Mouse (Mus musculus): ENCODE data around the gene Tmem110. TPM values are rescaled to one million over a fixed set of nuclear protein-coding genes. Genes with fewer than 3 reads are reported as not detected.

Tmem110 gene
- polyA plus RNA-seq, 1 experiment: 9.1 TPM

GRCm38 (mm10) chr14:30879794-30880193 is 54.4 kb downstream of the Tmem110 start:
- TF ChIP-seq TCF3 (IDR thresholded peaks at IDR 0.05; ENCODE audit: insufficient read length, low read depth) (no peak), POLR2AphosphoS2 (IDR thresholded peaks at IDR 0.05; ENCODE audit: insufficient read length, low read depth) (no peak), E2F4 (IDR thresholded peaks at IDR 0.05; ENCODE audit: insufficient read depth) (no peak), POLR2A (IDR thresholded peaks at IDR 0.05; ENCODE audit: insufficient read length, low read depth) (no peak), MYOG (IDR thresholded peaks at IDR 0.05; ENCODE audit: control insufficient read depth in 1 of 3, insufficient read depth in 1 of 3, insufficient read length in 2 of 3, low read depth in 2 of 3) (peak in 1 of 3 experiments; percentile 73), MAX (IDR thresholded peaks at IDR 0.05; ENCODE audit: low read depth) (no peak), MYOD1 (IDR thresholded peaks at IDR 0.05; ENCODE audit: control insufficient read depth in 1 of 3, insufficient read length in 2 of 3, low read depth in 2 of 3) (peak in 1 of 3 experiments; percentile 77)
- Histone ChIP-seq H3K27me3 (ENCODE audit: control insufficient read depth, insufficient read depth, insufficient read length) (no peaks in the 10 kb centered on the region), H3K36me3 (ENCODE audit: control insufficient read depth, insufficient read depth) (no peaks in the 10 kb centered on the region), H3K4me2 (ENCODE audit: low read depth) (peak overlapping the region; percentile 73), H3K79me2 (ENCODE audit: control insufficient read depth, insufficient read depth) (no peaks in the 10 kb centered on the region), H3ac (ENCODE audit: control insufficient read depth, insufficient read length) (no peak overlapping the region), H3K4me3 (peak overlapping the region; percentile 24)

DNA sequence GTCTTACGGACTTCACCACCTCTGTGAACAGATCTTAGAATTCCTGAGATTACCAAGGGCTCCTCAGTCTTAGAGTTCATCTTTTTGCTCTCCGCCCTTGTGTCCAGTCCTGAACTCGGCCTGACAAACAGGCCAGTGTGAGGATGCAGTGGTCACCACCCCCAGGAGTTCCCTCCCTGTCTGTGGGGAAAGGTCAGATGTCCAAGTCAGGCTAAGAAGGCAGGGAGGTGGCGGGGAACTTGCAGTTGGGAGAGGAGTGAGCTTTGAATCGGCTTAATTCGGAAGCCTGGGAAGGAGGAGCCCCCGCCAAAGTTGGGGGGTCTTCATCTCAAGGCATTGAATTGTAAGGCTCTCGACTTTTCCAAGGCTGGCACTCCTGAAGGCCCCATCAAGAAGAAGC is 54.9 kb downstream of the Tmem110 start:
- Histone ChIP-seq H3K79me2 (ENCODE audit: control insufficient read depth, insufficient read depth) (no peaks in the 10 kb centered on the region), H3ac (ENCODE audit: control insufficient read depth, insufficient read length) (no peak overlapping the region), H3K4me3 (peak overlapping the region; percentile 24), H3K27me3 (ENCODE audit: control insufficient read depth, insufficient read depth, insufficient read length) (no peaks in the 10 kb centered on the region), H3K36me3 (ENCODE audit: control insufficient read depth, insufficient read depth) (no peaks in the 10 kb centered on the region), H3K4me2 (ENCODE audit: low read depth) (peak overlapping the region; percentile 73)
- TF ChIP-seq MYOG (IDR thresholded peaks at IDR 0.05; ENCODE audit: control insufficient read depth in 1 of 3, insufficient read depth in 1 of 3, insufficient read length in 2 of 3, low read depth in 2 of 3) (no peak), TCF12 (IDR thresholded peaks at IDR 0.05; ENCODE audit: insufficient read depth, poor library complexity, severe bottlenecking) (no peak), CEBPB (IDR thresholded peaks at IDR 0.05; ENCODE audit: insufficient read depth, poor library complexity, severe bottlenecking) (no peak), POLR2AphosphoS2 (IDR thresholded peaks at IDR 0.05; ENCODE audit: insufficient read length, low read depth) (no peak), USF1 (IDR thresholded peaks at IDR 0.05; ENCODE audit: low read depth) (no peak), E2F4 (IDR thresholded peaks at IDR 0.05; ENCODE audit: insufficient read depth) (no peak), TCF3 (IDR thresholded peaks at IDR 0.05; ENCODE audit: insufficient read length, low read depth) (no peak), MYOD1 (IDR thresholded peaks at IDR 0.05; ENCODE audit: control insufficient read depth in 1 of 3, insufficient read length in 2 of 3, low read depth in 2 of 3) (no peak), REST (IDR thresholded peaks at IDR 0.05; ENCODE audit: insufficient read depth, insufficient read length) (no peak), SRF (IDR thresholded peaks at IDR 0.05; ENCODE audit: control insufficient read depth, insufficient read length, low read depth) (no peak), POLR2A (IDR thresholded peaks at IDR 0.05; ENCODE audit: insufficient read length, low read depth) (no peak), MAX (IDR thresholded peaks at IDR 0.05; ENCODE audit: low read depth) (no peak)

DNA sequence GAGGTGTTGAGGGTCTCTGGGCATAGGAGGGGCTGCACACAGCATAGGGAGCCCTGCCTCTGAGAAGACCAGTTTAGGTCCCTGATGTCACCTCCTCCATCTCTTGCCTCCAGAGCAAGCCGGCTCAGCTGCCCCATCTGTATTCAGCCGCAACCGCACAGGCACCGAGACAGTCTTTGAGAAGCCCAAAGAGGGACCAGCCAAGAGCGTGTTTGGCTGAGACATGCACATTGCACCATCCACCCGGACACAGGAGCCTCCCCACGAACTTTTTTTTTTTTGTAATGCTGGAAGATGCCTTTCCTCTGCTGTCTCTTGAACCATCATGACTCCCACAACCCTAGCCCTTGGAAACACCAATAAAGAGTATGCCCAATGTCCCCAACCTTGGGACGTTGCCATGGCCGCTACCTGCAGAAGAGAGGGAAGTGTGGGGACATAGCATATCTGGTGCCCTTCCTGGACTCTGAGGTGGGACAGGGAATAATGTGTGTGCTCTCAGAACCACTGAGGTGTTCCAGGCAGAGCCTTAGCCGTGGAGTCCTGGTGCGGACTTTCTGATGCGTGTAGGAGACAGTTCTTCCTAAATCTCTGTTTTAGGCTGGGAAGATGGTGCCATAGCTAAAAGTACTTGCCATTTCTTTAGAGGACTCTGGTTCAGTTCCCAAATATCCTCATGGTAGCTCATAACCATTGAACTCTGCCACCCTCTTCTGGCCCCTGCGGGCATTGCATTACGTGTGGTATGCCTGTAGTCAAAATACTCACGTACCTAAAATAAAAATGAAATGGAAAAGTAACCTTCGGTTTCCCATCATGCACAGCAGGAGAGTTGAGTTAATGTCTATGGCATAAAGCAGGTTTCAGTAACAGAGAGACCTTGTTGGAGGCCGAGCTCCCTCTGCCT is 55.7 kb downstream of the Tmem110 start:
- peak overlapping the region; percentile 24 for H3K4me3 ChIP-seq
- no peaks in the 10 kb centered on the region for H3K27me3 ChIP-seq (ENCODE audit: control insufficient read depth, insufficient read depth, insufficient read length)

GRCm38 (mm10) chr14:30881718-30882108 is 56.3 kb downstream of the Tmem110 start:
- no peak overlapping the region for H3K4me3 ChIP-seq
- H3K27me3 ChIP-seq (ENCODE audit: control insufficient read depth, insufficient read depth, insufficient read length): no peaks in the 10 kb centered on the region
- no peak for TF ChIP-seq MYOD1 (IDR thresholded peaks at IDR 0.05; ENCODE audit: control insufficient read depth in 1 of 3, insufficient read length in 2 of 3, low read depth in 2 of 3)
- TF ChIP-seq SRF (IDR thresholded peaks at IDR 0.05; ENCODE audit: control insufficient read depth, insufficient read length, low read depth): no peak
- no peak for TF ChIP-seq MAX (IDR thresholded peaks at IDR 0.05; ENCODE audit: low read depth)
- TF ChIP-seq REST (IDR thresholded peaks at IDR 0.05; ENCODE audit: insufficient read depth, insufficient read length): no peak
- no peak for TF ChIP-seq MYOG (IDR thresholded peaks at IDR 0.05; ENCODE audit: control insufficient read depth in 1 of 3, insufficient read depth in 1 of 3, insufficient read length in 2 of 3, low read depth in 2 of 3)
- no peak for TF ChIP-seq TCF12 (IDR thresholded peaks at IDR 0.05; ENCODE audit: insufficient read depth, poor library complexity, severe bottlenecking)
- TF ChIP-seq CEBPB (IDR thresholded peaks at IDR 0.05; ENCODE audit: insufficient read depth, poor library complexity, severe bottlenecking): no peak
- TF ChIP-seq POLR2A (IDR thresholded peaks at IDR 0.05; ENCODE audit: insufficient read length, low read depth): no peak
- no peaks in the 10 kb centered on the region for H3K79me2 ChIP-seq (ENCODE audit: control insufficient read depth, insufficient read depth)
- H3K36me3 ChIP-seq (ENCODE audit: control insufficient read depth, insufficient read depth): no peaks in the 10 kb centered on the region
- H3ac ChIP-seq (ENCODE audit: control insufficient read depth, insufficient read length): no peak overlapping the region
- H3K4me2 ChIP-seq (ENCODE audit: low read depth): no peak overlapping the region

More for the DNA sequence above, 55.7 kb downstream of the Tmem110 start:
- Histone ChIP-seq H3ac (ENCODE audit: control insufficient read depth, insufficient read length) (no peak overlapping the region), H3K4me2 (ENCODE audit: low read depth) (peak overlapping the region; percentile 73), H3K36me3 (ENCODE audit: control insufficient read depth, insufficient read depth) (no peaks in the 10 kb centered on the region), H3K79me2 (ENCODE audit: control insufficient read depth, insufficient read depth) (no peaks in the 10 kb centered on the region)
- TF ChIP-seq TCF3 (IDR thresholded peaks at IDR 0.05; ENCODE audit: insufficient read length, low read depth) (no peak), SRF (IDR thresholded peaks at IDR 0.05; ENCODE audit: control insufficient read depth, insufficient read length, low read depth) (no peak), POLR2AphosphoS2 (IDR thresholded peaks at IDR 0.05; ENCODE audit: insufficient read length, low read depth) (no peak), USF1 (IDR thresholded peaks at IDR 0.05; ENCODE audit: low read depth) (no peak), CEBPB (IDR thresholded peaks at IDR 0.05; ENCODE audit: insufficient read depth, poor library complexity, severe bottlenecking) (no peak), MAX (IDR thresholded peaks at IDR 0.05; ENCODE audit: low read depth) (no peak), MYOG (IDR thresholded peaks at IDR 0.05; ENCODE audit: control insufficient read depth in 1 of 3, insufficient read depth in 1 of 3, insufficient read length in 2 of 3, low read depth in 2 of 3) (no peak), TCF12 (IDR thresholded peaks at IDR 0.05; ENCODE audit: insufficient read depth, poor library complexity, severe bottlenecking) (no peak)

All from myocyte (in vitro differentiated cells).